Mouse (Mus musculus) liver, postnatal 0 days (tissue): ENCODE measurements around the gene Mmp14.

Source experiments
- CTCF ChIP-seq: sonication (generic); IDR thresholded peaks from 2 replicates; pipeline ENCODE4 v1.5.1; 2016; ENCODE audit warnings: antibody characterized with exemption, low read depth
- EP300 ChIP-seq: IDR thresholded peaks from 2 replicates; pipeline ENCODE4 v1.6.1; 2016; ENCODE audit warnings: antibody characterized with exemption, low read depth, mild to moderate bottlenecking

DNA sequence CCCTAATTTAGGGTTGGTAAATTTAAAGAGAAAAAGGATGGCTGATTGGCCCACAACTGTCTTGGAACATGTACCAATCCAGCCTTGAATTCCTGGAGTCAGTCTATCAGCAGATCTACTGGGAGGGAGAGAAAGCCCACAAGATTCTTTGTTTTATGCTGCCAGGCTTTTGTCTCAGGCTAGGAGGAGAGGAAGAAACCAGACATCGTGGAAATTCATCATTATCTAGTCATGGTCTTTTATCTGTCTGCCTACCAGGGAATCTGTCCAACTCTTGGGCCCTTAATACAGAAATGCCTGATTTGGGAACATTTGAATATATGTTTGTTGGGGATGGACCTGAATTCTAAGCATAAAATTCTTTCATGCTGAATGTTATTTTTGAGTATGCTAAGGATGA lies 5.9 kb upstream of the Mmp14 start:
- TF ChIP-seq CTCF, result no peak
- TF ChIP-seq EP300, result no peak
